ENCODE assay signal across 24 mouse cellular contexts in genomic region chr7:131256841-131257240, GRCm38 (mm10).
DNase-seq lines count a peak whose midpoint lies in the region; ATAC-seq and TF ChIP-seq lines count a peak whose summit lies in the region.
"Had no signal": no experiment of that assay in that cellular context is flagged by ENCODE, and none has a peak within 500 bp of the region (broad histone marks: within the 10 kb centered on the region; RNA-seq: fewer than 3 reads in every experiment).

No protein-coding gene starts in this region.

- H3K4me3 ChIP-seq in forebrain, embryonic 14.5 days (ENCODE audit: low read depth, low read length): no peak overlapping the region
- H3K4me3 ChIP-seq in forebrain, postnatal 0 days (ENCODE audit: low read depth, low read length): no peak overlapping the region
- H3K4me3 ChIP-seq: forebrain, embryonic 10.5 days; heart, adult 2 months; heart, embryonic 12.5 days; limb, embryonic 13.5 days; lung, embryonic 15.5 days; midbrain, embryonic 13.5 days had no signal

- no peak for TF ChIP-seq CTCF in forebrain, postnatal 0 days (IDR thresholded peaks at IDR 0.05; ENCODE audit: low read depth)

- 91% methylated on average over 5 of the region's 5 CpGs for WGBS in forebrain, embryonic 14.5 days
- WGBS in forebrain, postnatal 0 days: 91% methylated on average over 5 of the region's 5 CpGs

- ATAC-seq in forebrain, embryonic 14.5 days: no peak
- ATAC-seq in forebrain, postnatal 0 days: no peak
- ATAC-seq: forebrain, embryonic 16.5 days; midbrain, embryonic 13.5 days; Patski had no signal

- H3K4me2 ChIP-seq in forebrain, embryonic 14.5 days (ENCODE audit: low read length): no peak overlapping the region
- no peak overlapping the region for H3K4me2 ChIP-seq in forebrain, postnatal 0 days (ENCODE audit: low read depth)
- H3K4me2 ChIP-seq: heart, embryonic 12.5 days; hindbrain, embryonic 14.5 days; limb, embryonic 13.5 days; lung, embryonic 15.5 days; midbrain, embryonic 13.5 days had no signal

- H3K36me3 ChIP-seq in forebrain, embryonic 14.5 days (ENCODE audit: control insufficient read depth, insufficient read depth, low read length): no peaks in the 10 kb centered on the region
- H3K36me3 ChIP-seq in forebrain, postnatal 0 days (ENCODE audit: insufficient read depth): no peaks in the 10 kb centered on the region
- H3K36me3 ChIP-seq: forebrain, embryonic 10.5 days; heart, embryonic 12.5 days; limb, embryonic 13.5 days; lung, embryonic 15.5 days; midbrain, embryonic 13.5 days had no signal

- H3K9me3 ChIP-seq in forebrain, embryonic 14.5 days (replicated peaks; ENCODE audit: control insufficient read depth, low read length): no peaks in the 10 kb centered on the region
- no peaks in the 10 kb centered on the region for H3K9me3 ChIP-seq in forebrain, postnatal 0 days (ENCODE audit: low read length)
- H3K9me3 ChIP-seq: forebrain, embryonic 10.5 days; heart, embryonic 12.5 days; limb, embryonic 13.5 days; lung, embryonic 15.5 days; midbrain, embryonic 13.5 days had no signal

- no peak overlapping the region for H3K9ac ChIP-seq in forebrain, embryonic 14.5 days (ENCODE audit: low read length)
- no peak overlapping the region for H3K9ac ChIP-seq in forebrain, postnatal 0 days
- H3K9ac ChIP-seq: heart, embryonic 12.5 days; hindbrain, embryonic 14.5 days; limb, embryonic 13.5 days; lung, embryonic 15.5 days; midbrain, embryonic 13.5 days had no signal

- peak; percentile 2 for DNase-seq in forebrain, embryonic 14.5 days (ENCODE audit: low spot score)
- DNase-seq in forebrain, postnatal 0 days: no peak
- DNase-seq in lung, adult 18-20 months: peak; percentile 4 to 38
- DNase-seq in lung, postnatal 14 days: no peak
- peak; percentile 18 for DNase-seq in fat pad, adult 2 months (ENCODE audit: extremely low read depth, low read depth, low spot score)
- peak; percentile 14 for DNase-seq in lung, postnatal 25 days (ENCODE audit: low spot score)
- no peak for DNase-seq in retina, postnatal 1 day
- DNase-seq in cerebellum, postnatal 4 days (ENCODE audit: low spot score in 2 of 2): no peak
- DNase-seq: cerebellum, adult 18-20 months; heart, adult 2 months; heart, postnatal 4 days; kidney, adult 2 months; kidney, postnatal 36 days; right cerebral cortex, postnatal 14 days; thymus, adult 2 months; thymus, postnatal 4 days had no signal

- no peaks in the 10 kb centered on the region for H3K4me1 ChIP-seq in forebrain, embryonic 14.5 days (ENCODE audit: control insufficient read depth, insufficient read depth, low read length)
- H3K4me1 ChIP-seq in forebrain, postnatal 0 days (ENCODE audit: insufficient read depth): no peaks in the 10 kb centered on the region
- H3K4me1 ChIP-seq: heart, embryonic 12.5 days; limb, embryonic 13.5 days; lung, embryonic 15.5 days; midbrain, embryonic 13.5 days had no signal

- H3K27me3 ChIP-seq in forebrain, embryonic 14.5 days (replicated peaks; ENCODE audit: control insufficient read depth, insufficient read depth, low read length): no peaks in the 10 kb centered on the region
- H3K27me3 ChIP-seq in forebrain, postnatal 0 days (ENCODE audit: insufficient read depth, low read length): no peaks in the 10 kb centered on the region
- H3K27me3 ChIP-seq: heart, embryonic 12.5 days; limb, embryonic 13.5 days; lung, embryonic 15.5 days; midbrain, embryonic 13.5 days had no signal

- H3K27ac ChIP-seq in forebrain, embryonic 14.5 days (ENCODE audit: low read depth, low read length): no peak overlapping the region
- no peak overlapping the region for H3K27ac ChIP-seq in forebrain, postnatal 0 days (ENCODE audit: low read depth, low read length)
- H3K27ac ChIP-seq: forebrain, embryonic 10.5 days; heart, adult 2 months; hindbrain, embryonic 14.5 days; limb, embryonic 13.5 days; lung, embryonic 15.5 days; midbrain, embryonic 13.5 days had no signal

Comparison
In these comparisons a context has a peak if more than half of its experiments do, and no peak if none do; other contexts are left out.
1. DNase-seq: peak in forebrain, embryonic 14.5 days (single experiment), lung, adult 18-20 months (2 of 2), fat pad, adult 2 months (single experiment) and lung, postnatal 25 days (single experiment); none in forebrain, postnatal 0 days (single experiment), lung, postnatal 14 days (single experiment), retina, postnatal 1 day (single experiment) and cerebellum, postnatal 4 days (0 of 2).